Mouse (Mus musculus): ENCODE measurements around the gene Hip1r. TPM values are rescaled to one million over a fixed set of nuclear protein-coding genes. Genes with fewer than 3 reads are reported as not detected.
A peak's percentile ranks its signal among the peaks of the same experiment; 100 is the strongest.

Gene Hip1r
- total RNA-seq, 4 experiments from 2014 or later, result 11.5 to 15.5 (median 13.7) TPM

GRCm38 (mm10) chr5:123996695-123997094, 23.3 kb downstream of the Hip1r start:
- no peak for DNase-seq (ENCODE audit: low spot score)

GRCm38 (mm10) chr5:123997211-123997751, 23.9 kb downstream of the Hip1r start:
- DNase-seq (ENCODE audit: low spot score), result no peak

- DNase-seq (ENCODE audit: low spot score), result no peak
Observed at GRCm38 (mm10) chr5:123997811-123998210, 24.4 kb downstream of the Hip1r start.

- DNase-seq (ENCODE audit: low spot score), result no peak
Observed at GRCm38 (mm10) chr5:123998370-123998769, 24.9 kb downstream of the Hip1r start.

GRCm38 (mm10) chr5:124000824-124001223, 27.4 kb downstream of the Hip1r start:
- DNase-seq (ENCODE audit: low spot score), result peak; percentile 91

GRCm38 (mm10) chr5:124001274-124001673, 27.8 kb downstream of the Hip1r start:
- DNase-seq (ENCODE audit: low spot score), result no peak

GRCm38 (mm10) chr5:124002876-124003275, 29.4 kb downstream of the Hip1r start:
- no peak for DNase-seq (ENCODE audit: low spot score)

- no peak for DNase-seq (ENCODE audit: low spot score)
Observed at GRCm38 (mm10) chr5:124003375-124003774, 29.9 kb downstream of the Hip1r start.

- no peak for DNase-seq (ENCODE audit: low spot score)
Observed at GRCm38 (mm10) chr5:124004356-124005150, 31.1 kb downstream of the Hip1r start.

GRCm38 (mm10) chr5:124005151-124005500, 31.7 kb downstream of the Hip1r start:
- no peak for DNase-seq (ENCODE audit: low spot score)

- no peak for DNase-seq (ENCODE audit: low spot score)
Observed at GRCm38 (mm10) chr5:124005591-124005990, 32.2 kb downstream of the Hip1r start.

- no peak for DNase-seq (ENCODE audit: low spot score)
Observed at GRCm38 (mm10) chr5:124006082-124006873, 32.9 kb downstream of the Hip1r start.

GRCm38 (mm10) chr5:124006891-124007491, 33.6 kb downstream of the Hip1r start:
- no peak for DNase-seq (ENCODE audit: low spot score)

- no peak for DNase-seq (ENCODE audit: low spot score)
Observed at GRCm38 (mm10) chr5:124010077-124010476, 36.6 kb downstream of the Hip1r start.

GRCm38 (mm10) chr5:124010910-124011655, 37.7 kb downstream of the Hip1r start:
- DNase-seq (ENCODE audit: low spot score), result no peak

GRCm38 (mm10) chr5:124011927-124012326, 38.5 kb downstream of the Hip1r start:
- no peak for DNase-seq (ENCODE audit: low spot score)

- no peak for DNase-seq (ENCODE audit: low spot score)
Observed at GRCm38 (mm10) chr5:124012885-124013284, 39.5 kb downstream of the Hip1r start.

GRCm38 (mm10) chr5:124013747-124014146, 40.3 kb downstream of the Hip1r start:
- no peak for DNase-seq (ENCODE audit: low spot score)

- no peak for DNase-seq (ENCODE audit: low spot score)
Observed at GRCm38 (mm10) chr5:124014180-124014579, 40.8 kb downstream of the Hip1r start.

- peak; percentile 83 for DNase-seq (ENCODE audit: low spot score)
Observed at GRCm38 (mm10) chr5:124014791-124015251, 41.4 kb downstream of the Hip1r start.

GRCm38 (mm10) chr5:124015727-124016126, 42.3 kb downstream of the Hip1r start:
- DNase-seq (ENCODE audit: low spot score), result no peak

All from heart, adult 8-10 months (tissue).